Mouse (Mus musculus) neural tube, embryonic 12.5 days (tissue): ENCODE data around the gene E030025P04Rik. TPM values are rescaled to one million over a fixed set of nuclear protein-coding genes. Genes with fewer than 3 reads are reported as not detected.

Experiments
- ATAC-seq: fragments of 200-750 bp; cut with Nextera tagmentation; 2 replicates; pipeline ENCODE4 v1.8.0; 2017; ENCODE audit warnings: low read depth, mild to moderate bottlenecking, moderate TSS enrichment, moderate library complexity; ENCODE audit not compliant: low FRiP score
- H3K27ac ChIP-seq: fragments of 300-500 bp; sonication (generic); 2 replicates; pipeline ENCODE4 v1.5.1; 2016
- H3K27me3 ChIP-seq: fragments of 300-500 bp; sonication (generic); replicated peaks from 2 replicates; pipeline ENCODE4 v1.6.1; 2016; ENCODE audit warnings: mild to moderate bottlenecking
- H3K36me3 ChIP-seq: fragments of 300-500 bp; sonication (generic); 2 replicates; pipeline ENCODE4 v1.6.1; 2016; ENCODE audit warnings: mild to moderate bottlenecking
- H3K4me1 ChIP-seq: fragments of 300-500 bp; sonication (generic); 2 replicates; pipeline ENCODE4 v1.6.1; 2016
- H3K4me2 ChIP-seq: fragments of 300-500 bp; sonication (generic); replicated peaks from 2 replicates; pipeline ENCODE4 v1.6.1; 2016; ENCODE audit warnings: mild to moderate bottlenecking
- H3K4me3 ChIP-seq: fragments of 300-500 bp; sonication (generic); 2 replicates; pipeline ENCODE4 v1.5.1; 2016
- H3K9ac ChIP-seq: fragments of 300-500 bp; sonication (generic); 2 replicates; pipeline ENCODE4 v1.6.1; 2016; ENCODE audit warnings: mild to moderate bottlenecking
- H3K9me3 ChIP-seq: fragments of 300-500 bp; sonication (generic); 2 replicates; pipeline ENCODE4 v1.6.1; 2016; ENCODE audit warnings: mild to moderate bottlenecking
- WGBS: fragments of 180-500 bp; shearing (Covaris S2); methylation state at CpG from one replicate; pipeline ENCODE4 v1.1.7; 2016; 5-methylcytosine and 5-hydroxymethylcytosine counted together
- polyA plus RNA-seq: library from polyadenylated mRNA; unstranded; fragments of >200 nt; fragmentation: Nextera tagmentation; extraction: Ambion mirVana; gene quantifications from 2 replicates; pipeline ENCODE4 v1.2.1, GENCODE M21; 2016

E030025P04Rik gene
- not detected in 2 replicates for polyA plus RNA-seq

DNA sequence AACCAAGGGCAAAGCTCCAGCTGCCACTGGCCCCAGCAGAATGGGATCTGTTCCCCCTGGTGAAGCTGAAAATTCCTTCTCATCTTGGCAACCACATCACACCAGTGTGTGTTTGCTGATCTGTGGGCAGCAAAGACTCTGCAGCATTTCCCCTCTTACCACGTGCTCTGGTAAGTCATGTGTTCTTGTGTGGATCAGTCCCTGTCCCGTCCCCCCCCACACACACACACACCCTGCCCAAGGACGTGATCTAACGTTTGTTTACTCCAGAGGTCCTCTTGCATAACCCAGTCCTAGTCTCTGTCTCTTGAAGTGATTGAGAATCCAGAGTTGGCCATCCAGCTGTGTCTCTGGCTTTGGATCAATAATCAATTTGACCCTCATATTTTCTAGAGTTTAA is at the start of gene E030025P04Rik:
E030025P04Rik (minus strand) TSS at position 134 of the 400 bp plus-strand sequence.
- Histone ChIP-seq H3K36me3 (no peaks in the 10 kb centered on the region), H3K4me2 (no peak within 1 kb of the TSS), H3K9ac (no peak within 1 kb of the TSS), H3K27me3 (no peaks in the 10 kb centered on the region), H3K27ac (no peak within 1 kb of the TSS), H3K4me1 (no peaks in the 10 kb centered on the region), H3K9me3 (no peaks in the 10 kb centered on the region), H3K4me3 (no peak within 1 kb of the TSS)
- 79% methylated on average over 4 of the region's 4 CpGs for WGBS
- ATAC-seq, result no peak

DNA sequence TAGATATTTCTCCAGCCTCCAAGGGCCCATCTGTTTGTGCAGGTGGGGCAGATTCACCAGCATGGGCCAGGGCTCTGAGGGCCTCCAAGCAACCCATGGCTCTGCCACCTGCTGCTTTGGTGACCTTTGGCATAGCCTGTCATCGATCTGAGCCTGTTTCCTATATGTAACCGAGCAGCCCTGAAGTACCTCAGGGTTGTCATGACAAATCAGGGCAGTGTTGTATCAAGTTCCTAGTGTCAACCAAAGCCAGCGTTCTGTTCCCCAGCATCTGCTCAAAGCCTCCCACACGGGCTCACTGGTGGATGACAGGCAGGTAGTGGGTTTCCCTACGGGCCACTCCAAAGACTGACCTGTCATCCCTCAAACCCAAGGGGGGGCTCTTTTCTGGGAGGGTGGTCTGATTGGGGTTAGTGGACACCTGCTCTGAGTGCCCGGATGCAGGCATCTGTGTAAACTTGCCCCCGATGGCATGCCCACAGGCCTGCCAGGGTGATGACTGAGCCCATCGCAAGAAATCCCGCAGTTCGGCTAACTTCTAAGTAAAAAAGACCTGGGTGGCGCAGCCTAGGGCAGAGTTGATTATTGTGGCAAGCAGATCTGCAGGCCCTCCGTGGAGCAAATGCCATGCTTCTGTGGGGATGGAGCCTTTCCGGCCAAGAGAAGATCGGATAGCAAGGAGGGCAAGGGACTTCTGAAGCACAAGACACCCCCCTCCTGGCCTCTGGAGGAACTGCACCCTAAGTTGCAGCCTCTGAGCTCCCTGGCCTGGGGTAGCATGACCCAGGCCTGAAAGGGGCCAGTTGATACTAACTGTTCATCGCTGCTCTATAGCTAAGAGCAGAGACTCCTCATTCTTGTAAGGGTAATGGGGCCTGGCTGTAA is 48.7 kb upstream of the E030025P04Rik start:
- ATAC-seq, result peak; percentile 76
- H3K4me1 ChIP-seq, result no peaks in the 10 kb centered on the region; the same call in 1 of the 2 replicates
- 42% methylated on average over 15 of the region's 15 CpGs for WGBS
- H3K4me2 ChIP-seq, result no peak overlapping the region
- no peak overlapping the region for H3K9ac ChIP-seq
- no peaks in the 10 kb centered on the region for H3K27me3 ChIP-seq
- no peaks in the 10 kb centered on the region for H3K36me3 ChIP-seq
- no peak overlapping the region for H3K4me3 ChIP-seq
- H3K27ac ChIP-seq, result no peak overlapping the region
- no peaks in the 10 kb centered on the region for H3K9me3 ChIP-seq

DNA sequence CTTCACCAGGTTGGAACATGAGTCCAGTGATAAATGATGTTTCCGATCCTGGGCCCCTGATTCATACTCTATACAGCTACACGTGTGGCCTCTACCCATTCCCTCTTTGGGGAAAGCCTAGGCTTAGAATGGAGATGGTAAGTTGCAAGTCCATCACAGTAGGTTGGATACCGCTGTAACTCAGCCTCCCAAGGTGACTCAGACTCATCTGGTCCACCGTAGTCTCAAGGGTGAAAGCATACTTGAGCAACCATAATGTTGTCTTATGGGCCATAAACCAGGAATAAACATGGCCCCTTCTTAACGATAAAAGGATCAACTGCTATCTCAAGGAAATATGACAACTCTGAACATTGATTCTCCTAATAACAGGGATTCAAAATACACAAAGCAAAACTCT is 44.1 kb upstream of the E030025P04Rik start:
- no peak overlapping the region for H3K4me2 ChIP-seq
- H3K4me1 ChIP-seq, result no peaks in the 10 kb centered on the region; the same call in 1 of the 2 replicates
- no peak for ATAC-seq
- no peak overlapping the region for H3K9ac ChIP-seq
- H3K4me3 ChIP-seq, result no peak overlapping the region
- no peak overlapping the region for H3K27ac ChIP-seq
- no peaks in the 10 kb centered on the region for H3K27me3 ChIP-seq
- no peaks in the 10 kb centered on the region for H3K9me3 ChIP-seq
- H3K36me3 ChIP-seq, result no peaks in the 10 kb centered on the region
- 93% methylated on average over 5 of the region's 5 CpGs for WGBS

DNA sequence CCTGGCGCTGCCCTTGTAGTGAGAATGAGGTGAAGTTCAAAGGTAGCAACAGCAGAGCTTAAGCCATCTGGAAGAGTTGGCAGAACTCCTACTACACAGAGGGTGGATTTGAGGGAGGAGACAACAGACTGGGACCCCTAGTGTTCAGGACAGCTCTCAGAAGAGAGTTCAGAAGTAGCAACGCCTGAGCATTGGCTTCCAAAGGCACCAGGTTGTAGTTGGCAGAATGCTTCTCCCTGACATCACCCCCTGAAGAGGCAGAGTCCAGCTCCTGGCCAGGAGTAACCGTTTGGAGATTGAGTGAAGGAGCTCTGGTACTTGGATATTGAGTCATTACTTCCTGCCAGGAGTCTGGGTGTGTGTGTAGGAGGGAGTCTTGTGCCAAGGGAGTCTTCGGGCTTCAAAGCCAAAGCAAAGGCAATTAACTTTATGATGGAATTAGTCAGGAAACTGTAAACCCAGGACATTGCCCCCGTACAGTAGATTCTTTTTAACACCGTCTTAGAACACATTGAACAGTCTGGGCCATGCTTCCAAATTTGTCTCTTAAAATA is 43.5 kb upstream of the E030025P04Rik start:
- H3K27me3 ChIP-seq, result no peaks in the 10 kb centered on the region
- H3K27ac ChIP-seq, result no peak overlapping the region
- no peaks in the 10 kb centered on the region; the same call in 1 of the 2 replicates for H3K4me1 ChIP-seq
- H3K9ac ChIP-seq, result no peak overlapping the region
- ATAC-seq, result no peak
- H3K9me3 ChIP-seq, result no peaks in the 10 kb centered on the region
- H3K4me2 ChIP-seq, result no peak overlapping the region
- H3K4me3 ChIP-seq, result no peak overlapping the region
- no peaks in the 10 kb centered on the region for H3K36me3 ChIP-seq
- WGBS, result 79% methylated on average over 6 of the region's 6 CpGs

- no peaks in the 10 kb centered on the region for H3K9me3 ChIP-seq
- H3K27ac ChIP-seq, result no peak overlapping the region
- no peak overlapping the region for H3K4me3 ChIP-seq
- no peak overlapping the region for H3K9ac ChIP-seq
- H3K36me3 ChIP-seq, result no peaks in the 10 kb centered on the region
- H3K4me1 ChIP-seq, result 0 out of 2 replicates have a peak, but pooled peaks cover 5% of the 10 kb centered on the region
- H3K4me2 ChIP-seq, result no peak overlapping the region
- no peak for ATAC-seq
- WGBS, result 78% methylated on average over 7 of the region's 7 CpGs
- no peaks in the 10 kb centered on the region for H3K27me3 ChIP-seq
These were observed 36.9 kb upstream of the E030025P04Rik start for GRCm38 (mm10) chr11:109181118-109181517.

DNA sequence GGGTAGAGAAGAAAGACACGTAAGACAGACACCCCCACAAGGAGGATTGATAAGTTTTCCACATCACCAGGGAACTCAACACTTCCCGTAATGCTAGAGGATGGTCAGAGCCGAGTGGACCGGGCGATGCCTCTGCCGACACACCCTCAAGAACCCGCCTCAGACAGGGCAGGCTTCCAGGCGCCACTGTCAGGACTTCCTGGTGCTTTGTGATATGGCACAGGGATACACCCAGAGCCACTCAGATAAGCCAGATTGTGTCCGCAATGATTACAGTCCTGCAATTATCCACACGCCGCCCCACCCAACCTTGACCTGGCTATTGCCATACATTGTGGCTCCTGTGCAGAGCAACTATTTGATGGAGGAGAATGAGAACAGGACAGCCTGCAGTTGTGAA is 36.1 kb upstream of the E030025P04Rik start:
- ATAC-seq, result no peak
- WGBS, result 92% methylated on average over 11 of the region's 11 CpGs
- H3K9me3 ChIP-seq, result no peaks in the 10 kb centered on the region

GRCm38 (mm10) chr11:109178788-109179518 is 34.8 kb upstream of the E030025P04Rik start:
- Histone ChIP-seq H3K27me3 (no peaks in the 10 kb centered on the region), H3K9me3 (no peaks in the 10 kb centered on the region), H3K36me3 (no peaks in the 10 kb centered on the region), H3K9ac (no peak overlapping the region), H3K4me3 (no peak overlapping the region), H3K27ac (no peak overlapping the region), H3K4me2 (no peak overlapping the region), H3K4me1 (0 out of 2 replicates have a peak, but pooled peaks cover 5% of the 10 kb centered on the region)
- ATAC-seq, result no peak
- 54% methylated on average over 8 of the region's 8 CpGs for WGBS

More for the DNA sequence above, 36.1 kb upstream of the E030025P04Rik start:
- Histone ChIP-seq H3K36me3 (no peaks in the 10 kb centered on the region), H3K9ac (no peak overlapping the region), H3K4me3 (no peak overlapping the region), H3K27ac (no peak overlapping the region), H3K4me1 (0 out of 2 replicates have a peak, but pooled peaks cover 5% of the 10 kb centered on the region), H3K27me3 (no peaks in the 10 kb centered on the region), H3K4me2 (no peak overlapping the region)

- Histone ChIP-seq H3K4me2 (no peak overlapping the region), H3K4me1 (0 out of 2 replicates have a peak, but pooled peaks cover 5% of the 10 kb centered on the region), H3K4me3 (no peak overlapping the region), H3K27ac (no peak overlapping the region), H3K27me3 (no peaks in the 10 kb centered on the region), H3K9me3 (no peaks in the 10 kb centered on the region), H3K9ac (no peak overlapping the region), H3K36me3 (no peaks in the 10 kb centered on the region)
- ATAC-seq, result no peak
- 92% methylated on average over 8 of the region's 8 CpGs for WGBS
These were observed 31.3 kb upstream of the E030025P04Rik start for GRCm38 (mm10) chr11:109175376-109175969.

- ATAC-seq, result no peak
- no peak overlapping the region for H3K4me2 ChIP-seq
- 84% methylated on average over 1 of the region's 1 CpGs for WGBS
- H3K27me3 ChIP-seq, result no peaks in the 10 kb centered on the region
- H3K27ac ChIP-seq, result no peak overlapping the region
- no peaks in the 10 kb centered on the region for H3K36me3 ChIP-seq
- H3K4me3 ChIP-seq, result no peak overlapping the region
- no peaks in the 10 kb centered on the region; the same call in 1 of the 2 replicates for H3K4me1 ChIP-seq
- H3K9me3 ChIP-seq, result no peaks in the 10 kb centered on the region
- H3K9ac ChIP-seq, result no peak overlapping the region
These were observed 28.1 kb upstream of the E030025P04Rik start for GRCm38 (mm10) chr11:109172224-109172623.

GRCm38 (mm10) chr11:109170771-109171170 is 26.6 kb upstream of the E030025P04Rik start:
- ATAC-seq, result no peak

DNA sequence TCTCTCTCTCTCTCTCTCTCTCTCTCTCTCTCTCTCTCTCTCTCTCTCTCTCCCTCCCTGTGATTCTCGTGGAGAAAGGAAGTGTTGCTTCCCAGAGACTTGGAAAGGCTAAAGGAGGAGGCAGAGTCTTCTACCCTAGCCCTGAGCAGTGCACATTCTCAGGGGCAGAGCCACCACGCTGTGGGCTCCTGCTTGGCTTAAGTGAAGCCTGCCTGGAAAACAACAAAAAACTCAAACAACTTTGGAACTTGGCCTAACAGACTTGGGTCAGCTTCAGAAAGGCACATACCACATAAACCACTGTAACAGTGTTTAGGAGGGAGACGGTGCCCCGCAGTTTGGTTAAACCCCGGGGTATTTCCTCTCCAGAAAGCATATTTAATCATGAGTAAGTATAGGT is 13.5 kb upstream of the E030025P04Rik start:
- Histone ChIP-seq H3K9ac (no peak overlapping the region), H3K36me3 (no peaks in the 10 kb centered on the region), H3K4me2 (no peak overlapping the region), H3K4me1 (no peaks in the 10 kb centered on the region), H3K27ac (no peak overlapping the region), H3K4me3 (no peak overlapping the region), H3K27me3 (no peaks in the 10 kb centered on the region), H3K9me3 (0 out of 2 replicates have a peak, but pooled peaks cover 4% of the 10 kb centered on the region)
- ATAC-seq, result no peak
- WGBS, result 69% methylated on average over 5 of the region's 5 CpGs

More at GRCm38 (mm10) chr11:109170771-109171170, 26.6 kb upstream of the E030025P04Rik start:
- 96% methylated on average over 6 of the region's 6 CpGs for WGBS
- Histone ChIP-seq H3K4me2 (no peak overlapping the region), H3K4me1 (no peaks in the 10 kb centered on the region; the same call in 1 of the 2 replicates), H3K4me3 (no peak overlapping the region), H3K27ac (no peak overlapping the region), H3K9ac (no peak overlapping the region), H3K36me3 (no peaks in the 10 kb centered on the region), H3K9me3 (no peaks in the 10 kb centered on the region), H3K27me3 (no peaks in the 10 kb centered on the region)
